Mouse (Mus musculus) limb, embryonic 11.5 days (tissue): ENCODE measurements around the gene Zfp956. TPM values are rescaled to one million over a fixed set of nuclear protein-coding genes. Genes with fewer than 3 reads are reported as not detected.
A peak's percentile ranks its signal among the peaks of the same experiment; 100 is the strongest.

ENCODE experiments used
- ATAC-seq: fragments of 200-750 bp; cut with Nextera tagmentation; 2 replicates; pipeline ENCODE4 v1.8.0; 2017; ENCODE audit warnings: low read depth; ENCODE audit not compliant: insufficient number of reproducible peaks, low FRiP score, low TSS enrichment
- DNase-seq: peaks from one replicate; pipeline ENCODE4 v3.0.0-alpha.2; 2015; ENCODE audit warnings: low spot score
- H3K27ac ChIP-seq: fragments of 300-500 bp; sonication (generic); replicated peaks from 2 replicates; pipeline ENCODE4 v1.5.1; 2014; ENCODE audit warnings: low read depth, mild to moderate bottlenecking, low read length
- H3K27me3 ChIP-seq: fragments of 300-500 bp; sonication (generic); 2 replicates; pipeline ENCODE4 v1.6.1; 2014; ENCODE audit warnings: mild to moderate bottlenecking, low read length, mixed read lengths; ENCODE audit not compliant: control insufficient read depth, insufficient read depth
- H3K36me3 ChIP-seq: fragments of 300-500 bp; sonication (generic); 2 replicates; pipeline ENCODE4 v1.6.1; 2014; ENCODE audit warnings: mild to moderate bottlenecking, low read length, moderate library complexity, mixed read lengths; ENCODE audit not compliant: control insufficient read depth, insufficient read depth
- H3K4me1 ChIP-seq: fragments of 300-500 bp; sonication (generic); 2 replicates; pipeline ENCODE4 v1.6.1; 2014; ENCODE audit warnings: low read length, mixed read lengths; ENCODE audit not compliant: control insufficient read depth, insufficient read depth
- H3K4me2 ChIP-seq: fragments of 300-500 bp; sonication (generic); 2 replicates; pipeline ENCODE4 v1.6.1; 2014; ENCODE audit warnings: low read depth, mild to moderate bottlenecking, moderate library complexity; ENCODE audit not compliant: severe bottlenecking
- H3K4me3 ChIP-seq: fragments of 300-500 bp; sonication (generic); 2 replicates; pipeline ENCODE4 v1.5.1; 2014; ENCODE audit warnings: low read depth, low read length
- H3K9ac ChIP-seq: fragments of 300-500 bp; sonication (generic); 2 replicates; pipeline ENCODE4 v1.6.1; 2014; ENCODE audit warnings: mild to moderate bottlenecking, low read length
- H3K9me3 ChIP-seq: fragments of 300-500 bp; sonication (generic); 2 replicates; pipeline ENCODE4 v1.6.1; 2016; ENCODE audit warnings: low read length; ENCODE audit not compliant: control insufficient read depth
- WGBS: fragments of 180-500 bp; shearing (Covaris S2); extraction: QIAGEN DNeasy Blood & Tissue Kit; methylation state at CpG from one replicate; pipeline ENCODE4 v1.1.7; 2014; 5-methylcytosine and 5-hydroxymethylcytosine counted together
- polyA plus RNA-seq: library from polyadenylated mRNA; unstranded; fragments of >200 nt; fragmentation: Nextera tagmentation; extraction: Ambion mirVana; gene quantifications from 2 replicates; pipeline ENCODE4 v1.2.1, GENCODE M21; 2014

Zfp956 gene
- polyA plus RNA-seq, 1 experiment from 2014 or later, result 8.8 TPM

DNA sequence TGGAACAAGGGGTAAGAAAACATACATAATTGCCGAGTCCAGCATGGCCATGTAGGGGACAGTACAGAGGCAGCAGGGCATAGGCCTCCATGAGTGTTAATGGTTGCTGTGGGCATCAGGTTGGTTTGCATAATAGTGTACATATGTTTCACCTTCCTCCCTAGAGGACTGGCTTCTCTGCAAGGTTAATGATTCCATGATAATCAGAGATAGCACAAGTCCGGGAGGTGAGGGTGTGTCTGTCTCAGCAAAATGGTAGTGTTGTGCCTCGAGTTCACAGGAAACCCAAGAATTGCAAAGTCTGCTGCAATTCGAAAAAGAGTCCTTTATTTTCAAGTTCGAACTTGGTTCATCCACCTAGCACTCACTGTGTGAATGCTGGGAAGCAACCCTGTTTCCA, 36.1 kb upstream of the Zfp956 start:
- 76% methylated on average over 5 of the region's 5 CpGs for WGBS
- Histone ChIP-seq H3K9ac (no peak overlapping the region), H3K4me3 (no peak overlapping the region), H3K27me3 (no peaks in the 10 kb centered on the region), H3K4me1 (peaks cover 8% of the 10 kb centered on the region), H3K36me3 (no peaks in the 10 kb centered on the region), H3K9me3 (no peaks in the 10 kb centered on the region), H3K27ac (no peak overlapping the region), H3K4me2 (no peak overlapping the region)
- ATAC-seq (no peak), DNase-seq (no peak)

GRCm38 (mm10) chr6:47918768-47919274, 34.4 kb upstream of the Zfp956 start:
- no peak overlapping the region for H3K27ac ChIP-seq
- no peaks in the 10 kb centered on the region for H3K27me3 ChIP-seq
- WGBS, result 66% methylated on average over 3 of the region's 3 CpGs
- DNase-seq (no peak), ATAC-seq (no peak)
- H3K4me1 ChIP-seq, result peaks cover 8% of the 10 kb centered on the region
- no peak overlapping the region for H3K4me3 ChIP-seq
- H3K9ac ChIP-seq, result no peak overlapping the region
- no peak overlapping the region for H3K4me2 ChIP-seq
- no peaks in the 10 kb centered on the region for H3K36me3 ChIP-seq
- no peaks in the 10 kb centered on the region for H3K9me3 ChIP-seq

DNA sequence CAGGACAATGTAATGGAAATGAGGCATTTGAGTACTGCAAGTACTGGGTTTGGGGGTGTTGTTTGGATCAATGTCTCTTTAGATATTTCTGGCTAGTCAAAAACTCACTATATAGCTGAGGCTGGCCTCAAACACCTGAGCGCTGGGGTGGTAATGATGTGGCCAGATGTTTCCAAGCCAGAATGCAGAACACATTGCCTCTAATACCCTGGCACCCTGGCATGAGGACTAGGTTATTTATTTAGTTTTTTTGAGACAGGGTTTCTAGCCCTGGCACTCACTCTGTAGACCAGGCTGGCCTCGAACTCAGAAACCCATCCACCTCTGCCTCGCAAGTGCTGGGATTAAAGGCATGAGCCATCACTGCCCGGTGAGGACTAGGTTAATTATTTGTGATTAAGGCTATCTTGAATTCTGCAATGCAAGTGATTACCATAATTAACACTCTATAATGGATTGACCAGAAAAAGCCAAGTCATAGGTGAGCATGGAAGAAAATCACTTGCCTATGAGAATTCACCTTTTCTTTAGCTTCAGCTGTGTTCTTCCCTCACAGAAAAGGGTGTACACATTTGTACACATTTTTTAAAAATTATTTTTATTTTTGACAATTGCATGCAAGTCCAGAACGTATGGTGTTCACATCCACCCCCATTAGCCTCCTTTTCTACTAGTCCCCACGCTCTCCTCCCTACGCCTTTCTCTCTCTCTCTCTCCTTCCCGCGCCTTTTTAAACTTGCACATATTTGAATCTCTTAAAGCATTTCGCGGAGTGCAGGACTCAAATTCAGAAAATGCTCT, 33.3 kb upstream of the Zfp956 start:
- Histone ChIP-seq H3K4me1 (peaks cover 8% of the 10 kb centered on the region), H3K4me3 (peak overlapping the region; percentile 86), H3K4me2 (peak overlapping the region; percentile 40), H3K9me3 (no peaks in the 10 kb centered on the region), H3K27ac (no peak overlapping the region), H3K36me3 (no peaks in the 10 kb centered on the region), H3K9ac (peak overlapping the region; percentile 88), H3K27me3 (no peaks in the 10 kb centered on the region)
- ATAC-seq, result no peak
- WGBS, result 28% methylated on average over 11 of the region's 11 CpGs
- DNase-seq, result no peak

GRCm38 (mm10) chr6:47920447-47921340, 32.5 kb upstream of the Zfp956 start, which contains the start of gene Zfp212:
TSS of gene Zfp212 (plus strand) at chr6:47920476.
- WGBS, result under 1% methylated on average over 67 of the region's 67 CpGs
- no peaks in the 10 kb centered on the region for H3K27me3 ChIP-seq
- H3K9ac ChIP-seq, result peak within 1 kb of the TSS; percentile 88
- no peaks in the 10 kb centered on the region for H3K36me3 ChIP-seq
- peak within 1 kb of the TSS; percentile 86 for H3K4me3 ChIP-seq
- H3K27ac ChIP-seq, result peak within 1 kb of the TSS; percentile 90
- peak; percentile 92 for ATAC-seq
- DNase-seq, result peak; percentile 94
- H3K4me2 ChIP-seq, result peak within 1 kb of the TSS; percentile 69
- no peaks in the 10 kb centered on the region for H3K9me3 ChIP-seq
- H3K4me1 ChIP-seq, result peaks cover 8% of the 10 kb centered on the region

DNA sequence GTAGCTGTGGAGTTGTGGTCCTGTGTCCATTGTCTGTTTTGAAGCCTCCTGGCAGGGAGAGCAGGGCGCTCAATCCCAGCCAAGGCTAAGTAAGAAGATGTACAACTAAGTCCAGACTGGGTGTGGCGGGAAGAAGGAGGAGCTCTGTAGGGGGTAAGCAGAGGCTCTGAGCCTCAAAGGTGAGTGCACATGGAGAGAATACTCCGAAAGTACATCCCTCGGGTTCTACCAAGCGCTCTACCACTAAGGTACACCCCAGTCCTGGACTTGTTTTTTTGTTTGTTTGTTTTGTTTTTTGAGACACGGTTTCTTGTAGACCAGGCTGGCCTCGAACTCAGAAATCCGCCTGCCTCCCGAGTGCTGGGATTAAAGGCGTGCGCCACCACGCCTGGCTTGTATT, 10.7 kb upstream of the Zfp956 start:
- Histone ChIP-seq H3K4me2 (peak overlapping the region; percentile 78), H3K27me3 (no peaks in the 10 kb centered on the region), H3K36me3 (peaks cover 8% of the 10 kb centered on the region; the same call in 1 of the 2 replicates), H3K9ac (no peak overlapping the region; the same call in 1 of the 2 replicates), H3K27ac (no peak overlapping the region), H3K9me3 (no peaks in the 10 kb centered on the region), H3K4me1 (peaks cover 2% of the 10 kb centered on the region; the same call in 1 of the 2 replicates), H3K4me3 (peak overlapping the region; percentile 41; the same call in 1 of the 2 replicates)
- DNase-seq, result peak; percentile 33
- WGBS, result 57% methylated on average over 12 of the region's 12 CpGs
- ATAC-seq, result no peak

DNA sequence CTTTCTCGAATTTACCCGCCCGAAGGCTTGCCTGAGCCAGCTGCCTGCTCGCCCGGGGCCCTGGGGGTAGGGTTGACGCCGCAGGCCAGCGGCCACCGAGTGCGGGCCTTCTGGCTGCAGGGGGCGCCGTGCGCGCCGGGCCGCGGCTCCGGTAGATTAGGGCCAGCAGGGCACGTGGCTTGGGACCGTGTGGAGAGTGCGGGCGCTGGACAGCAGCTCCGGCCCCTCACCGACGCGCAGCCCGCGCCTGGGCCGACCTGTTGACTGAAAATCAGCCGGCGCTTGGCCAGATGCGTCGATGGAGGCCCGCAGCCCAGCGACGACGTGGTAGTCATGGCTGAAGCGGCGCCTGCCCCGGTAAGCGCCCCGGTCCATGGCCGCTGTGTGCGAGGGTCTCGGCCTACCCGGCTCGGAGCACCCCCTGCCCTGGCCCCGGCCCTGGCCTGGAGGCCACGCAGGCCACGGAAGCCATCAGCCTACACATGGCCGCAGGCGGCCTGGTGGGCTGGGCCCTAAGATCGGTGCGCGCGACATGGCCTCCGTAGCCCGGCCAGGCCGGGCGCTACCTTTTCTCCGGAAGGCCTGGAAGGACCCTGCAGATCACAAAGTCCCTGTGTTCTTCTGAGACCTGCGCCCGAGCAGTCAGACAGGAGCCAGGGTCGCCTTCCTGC, 10.0 kb upstream of the Zfp956 start:
- ATAC-seq (peak; percentile 82), DNase-seq (peak; percentile 80)
- Histone ChIP-seq H3K4me3 (peak overlapping the region; percentile 41), H3K4me2 (peak overlapping the region; percentile 78), H3K27ac (peak overlapping the region; percentile 70; the same call in 1 of the 2 replicates), H3K36me3 (peaks cover 8% of the 10 kb centered on the region; the same call in 1 of the 2 replicates), H3K9ac (peak overlapping the region; percentile 88), H3K9me3 (no peaks in the 10 kb centered on the region), H3K4me1 (peaks cover 2% of the 10 kb centered on the region; the same call in 1 of the 2 replicates), H3K27me3 (no peaks in the 10 kb centered on the region)
- whole genome bisulfite sequencing, result 12% methylated on average over 62 of the region's 64 CpGs

DNA sequence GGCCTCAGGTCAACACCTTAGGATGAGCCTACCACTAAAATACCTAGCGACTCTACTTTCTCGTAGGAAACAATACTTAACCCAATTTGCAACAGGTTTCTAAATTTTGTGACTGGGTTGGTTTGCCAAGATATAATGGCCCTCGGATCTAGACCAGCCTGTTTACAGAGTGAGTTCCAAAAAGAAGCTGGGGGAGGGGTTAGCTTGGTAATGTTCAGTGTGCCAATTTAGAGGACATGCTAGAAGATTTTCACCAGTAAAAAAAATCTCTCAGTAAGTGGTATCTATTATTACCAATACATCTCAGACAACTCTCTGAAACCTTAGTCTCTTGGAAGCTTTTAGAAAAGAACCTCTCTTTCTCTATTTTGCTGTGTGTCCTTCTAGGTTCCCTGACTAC, 9.5 kb upstream of the Zfp956 start:
- H3K4me3 ChIP-seq, result peak overlapping the region; percentile 41
- DNase-seq, result no peak

More for the DNA sequence above, 9.5 kb upstream of the Zfp956 start:
- Histone ChIP-seq H3K4me2 (peak overlapping the region; percentile 78), H3K27ac (no peak overlapping the region), H3K9ac (peak overlapping the region; percentile 88), H3K36me3 (peaks cover 8% of the 10 kb centered on the region; the same call in 1 of the 2 replicates), H3K4me1 (peaks cover 2% of the 10 kb centered on the region; the same call in 1 of the 2 replicates), H3K27me3 (no peaks in the 10 kb centered on the region), H3K9me3 (no peaks in the 10 kb centered on the region)
- 78% methylated on average over 3 of the region's 3 CpGs for WGBS
- no peak for ATAC-seq
